Mouse (Mus musculus): Measurements from ENCODE around the gene Frmd4b. TPM values are rescaled to one million over a fixed set of nuclear protein-coding genes. Genes with fewer than 3 reads are reported as not detected.
"Not testable (repeated sequence)": the region's sequence is repeated elsewhere in the genome, so short reads cannot be mapped to it uniquely, and the experiment has no call there.

Gene Frmd4b
- total RNA-seq, 2 experiments from 2014 or later, result 34.4 to 41.6 TPM

GRCm38 (mm10) chr6:97381275-97381674 is 236.1 kb downstream of the Frmd4b start:
- DNase-seq (ENCODE audit: low spot score in 2 of 2), result no peak

- DNase-seq (ENCODE audit: low spot score in 2 of 2), result no peak
Observed at GRCm38 (mm10) chr6:97370947-97371346, 246.4 kb downstream of the Frmd4b start.

GRCm38 (mm10) chr6:97370460-97370859 is 246.9 kb downstream of the Frmd4b start:
- DNase-seq (ENCODE audit: low spot score in 2 of 2), result no peak

GRCm38 (mm10) chr6:97363846-97364245 is 253.5 kb downstream of the Frmd4b start:
- DNase-seq (ENCODE audit: low spot score in 2 of 2), result no peak

GRCm38 (mm10) chr6:97357606-97358005 is 259.7 kb downstream of the Frmd4b start:
- not testable (repeated sequence) for DNase-seq (ENCODE audit: low spot score in 2 of 2)

- no peak for DNase-seq (ENCODE audit: low spot score in 2 of 2)
Observed at GRCm38 (mm10) chr6:97356612-97357011, 260.7 kb downstream of the Frmd4b start.

GRCm38 (mm10) chr6:97355141-97355540 is 262.2 kb downstream of the Frmd4b start:
- DNase-seq (ENCODE audit: low spot score in 2 of 2), result no peak

GRCm38 (mm10) chr6:97353933-97354332 is 263.4 kb downstream of the Frmd4b start:
- no peak for DNase-seq (ENCODE audit: low spot score in 2 of 2)

- no peak for DNase-seq (ENCODE audit: low spot score in 2 of 2)
Observed at GRCm38 (mm10) chr6:97353371-97353770, 264.0 kb downstream of the Frmd4b start.

- no peak for DNase-seq (ENCODE audit: low spot score in 2 of 2)
Observed at GRCm38 (mm10) chr6:97352505-97353154, 264.7 kb downstream of the Frmd4b start.

GRCm38 (mm10) chr6:97349355-97350138 is 267.8 kb downstream of the Frmd4b start:
- no peak for DNase-seq (ENCODE audit: low spot score in 2 of 2)

- DNase-seq (ENCODE audit: low spot score in 2 of 2), result no peak
Observed at GRCm38 (mm10) chr6:97346932-97347331, 270.4 kb downstream of the Frmd4b start.

- DNase-seq (ENCODE audit: low spot score in 2 of 2), result no peak
Observed at GRCm38 (mm10) chr6:97346527-97346926, 270.8 kb downstream of the Frmd4b start.

GRCm38 (mm10) chr6:97345921-97346320 is 271.4 kb downstream of the Frmd4b start:
- DNase-seq (ENCODE audit: low spot score in 2 of 2), result no peak

GRCm38 (mm10) chr6:97342185-97342584 is 275.2 kb downstream of the Frmd4b start:
- DNase-seq (ENCODE audit: low spot score in 2 of 2), result no peak

- no peak for DNase-seq (ENCODE audit: low spot score in 2 of 2)
Observed at GRCm38 (mm10) chr6:97341628-97342027, 275.7 kb downstream of the Frmd4b start.

- no peak for DNase-seq (ENCODE audit: low spot score in 2 of 2)
Observed at GRCm38 (mm10) chr6:97341148-97341547, 276.2 kb downstream of the Frmd4b start.

GRCm38 (mm10) chr6:97340211-97340791 is 277.0 kb downstream of the Frmd4b start:
- DNase-seq (ENCODE audit: low spot score in 2 of 2), result no peak

GRCm38 (mm10) chr6:97339271-97339681 is 278.1 kb downstream of the Frmd4b start:
- no peak for DNase-seq (ENCODE audit: low spot score in 2 of 2)

- DNase-seq (ENCODE audit: low spot score in 2 of 2), result no peak
Observed at GRCm38 (mm10) chr6:97338843-97339242, 278.5 kb downstream of the Frmd4b start.

- DNase-seq (ENCODE audit: low spot score in 2 of 2), result no peak
Observed at GRCm38 (mm10) chr6:97333323-97333722, 284.0 kb downstream of the Frmd4b start.

- no peak for DNase-seq (ENCODE audit: low spot score in 2 of 2)
Observed at GRCm38 (mm10) chr6:97323951-97324350, 293.4 kb downstream of the Frmd4b start.

All from adrenal gland, postnatal 4 days (tissue).